ENCODE assay signal across 9 mouse cellular contexts in genomic region chr4:41708192-41708745, GRCm38 (mm10). TPM values are rescaled to one million over a fixed set of nuclear protein-coding genes. Genes with fewer than 3 reads are reported as not detected.
DNase-seq lines count a peak whose midpoint lies in the region; ATAC-seq lines count a peak whose summit lies in the region.
"Had no signal": no experiment of that assay in that cellular context is flagged by ENCODE, and none has a peak within 500 bp of the region (broad histone marks: within the 10 kb centered on the region; RNA-seq: fewer than 3 reads in every experiment).

No protein-coding gene starts in this region.

- peak; percentile 46 for DNase-seq in adrenal gland, postnatal 10 days
- no peak for DNase-seq in adrenal gland, adult 18-20 months (ENCODE audit: low spot score in 2 of 2)
- peak; percentile 83 for DNase-seq in layer of hippocampus, adult 9-10 months (ENCODE audit: low spot score)
- no peak for DNase-seq in layer of hippocampus, postnatal 36 days
- DNase-seq in c-Kit-positive CD71-positive TER-119-positive erythroid progenitor cells, embryonic 14.5 days (ENCODE audit: low spot score), result peak; percentile 49
- DNase-seq in kidney, postnatal 14 days, result peak; percentile 70
- no peak for DNase-seq in spleen, postnatal 14 days (ENCODE audit: low spot score in 2 of 2)

- peaks cover 27% of the 10 kb centered on the region for H3K4me1 ChIP-seq in stomach, embryonic 15.5 days

- no peaks in the 10 kb centered on the region for H3K36me3 ChIP-seq in stomach, embryonic 15.5 days

- ATAC-seq in stomach, embryonic 15.5 days (ENCODE audit: insufficient read depth, low FRiP score, low read depth), result no peak; the same call in 1 of the 2 replicates

- H3K27me3 ChIP-seq in stomach, embryonic 15.5 days (replicated peaks), result peaks cover 6% of the 10 kb centered on the region; the same call in 1 of the 2 replicates

- H3K9ac ChIP-seq in stomach, embryonic 15.5 days, result no peak overlapping the region
- H3K9ac ChIP-seq: midbrain, embryonic 12.5 days had no signal

- no peak overlapping the region for H3K4me3 ChIP-seq in stomach, embryonic 15.5 days (replicated peaks)
- H3K4me3 ChIP-seq: midbrain, embryonic 12.5 days had no signal

- no peaks in the 10 kb centered on the region for H3K9me3 ChIP-seq in stomach, embryonic 15.5 days
- H3K9me3 ChIP-seq: midbrain, embryonic 12.5 days had no signal

- H3K27ac ChIP-seq in stomach, embryonic 15.5 days, result no peak overlapping the region

- H3K4me2 ChIP-seq in stomach, embryonic 15.5 days, result peak overlapping the region; percentile 26; the same call in 1 of the 2 replicates
- H3K4me2 ChIP-seq: midbrain, embryonic 12.5 days had no signal

- 25% methylated on average over 8 of the region's 8 CpGs for WGBS in stomach, embryonic 15.5 days

RNA-seq across cellular contexts. Expression of gene Rpp25l, which starts 5.1 kb away (rescaled TPM):
- total RNA-seq in adrenal gland, postnatal 10 days (2021), result 10 to 100 TPM; 36.2 to 39.0 TPM
- total RNA-seq in adrenal gland, adult 18-20 months (2021), result 10 to 100 TPM; 34.3 to 37.0 TPM
- 10 to 100 TPM; 30.0 to 33.1 TPM for total RNA-seq in layer of hippocampus, postnatal 36 days (2021)
- 59.5 and 61.1 TPM in 2 replicates for polyA plus RNA-seq in stomach, embryonic 15.5 days (2015; fragmentation: Nextera tagmentation; extraction: Ambion mirVana)

RNA-seq across cellular contexts. Expression of gene Il11ra1, which starts 8.5 kb away (rescaled TPM):
- 10 to 100 TPM; 61.0 to 68.2 TPM for total RNA-seq in adrenal gland, postnatal 10 days (2021)
- total RNA-seq in adrenal gland, adult 18-20 months (2021), result 10 to 100 TPM; 83.8 to 95.0 TPM
- total RNA-seq in layer of hippocampus, postnatal 36 days (2021), result 10 to 100 TPM; 37.0 to 38.0 TPM
- polyA plus RNA-seq in stomach, embryonic 15.5 days (2015; fragmentation: Nextera tagmentation; extraction: Ambion mirVana), result 153 and 157 TPM in 2 replicates

RNA-seq across cellular contexts. Expression of gene Cntfr, which starts 11.4 kb away (rescaled TPM):
- total RNA-seq in adrenal gland, postnatal 10 days (2021), result 10 to 100 TPM; 53.0 to 67.0 TPM
- total RNA-seq in adrenal gland, adult 18-20 months (2021), result 10 to 100 TPM; 36.2 to 36.6 TPM
- total RNA-seq in layer of hippocampus, postnatal 36 days (2021), result 10 to 100 TPM; 90.8 to 97.6 TPM
- 8.3 and 11.8 TPM in 2 replicates for polyA plus RNA-seq in stomach, embryonic 15.5 days (2015; fragmentation: Nextera tagmentation; extraction: Ambion mirVana)

RNA-seq across cellular contexts. Expression of gene Dctn3, which starts 14.7 kb away (rescaled TPM):
- total RNA-seq in adrenal gland, postnatal 10 days (2021), result 100 to 1,000 TPM; 100 to 104 TPM
- total RNA-seq in adrenal gland, adult 18-20 months (2021), result 100 to 1,000 TPM; 115 to 123 TPM
- 100 to 1,000 TPM; 143 to 154 TPM for total RNA-seq in layer of hippocampus, postnatal 36 days (2021)
- 124 and 130 TPM in 2 replicates for polyA plus RNA-seq in stomach, embryonic 15.5 days (2015; fragmentation: Nextera tagmentation; extraction: Ambion mirVana)

RNA-seq across cellular contexts. Expression of gene Arid3c, which starts 22.7 kb away (rescaled TPM):
- total RNA-seq in adrenal gland, postnatal 10 days (2021), result not detected
- not detected for total RNA-seq in adrenal gland, adult 18-20 months (2021)
- total RNA-seq in layer of hippocampus, postnatal 36 days (2021), result not detected
- not detected in 2 replicates for polyA plus RNA-seq in stomach, embryonic 15.5 days (2015; fragmentation: Nextera tagmentation; extraction: Ambion mirVana)

Comparison
In these comparisons a context has a peak if more than half of its experiments do, and no peak if none do; other contexts are left out.
1. DNase-seq: peak in adrenal gland, postnatal 10 days (single experiment), layer of hippocampus, adult 9-10 months (single experiment), c-Kit-positive CD71-positive TER-119-positive erythroid progenitor cells, embryonic 14.5 days (single experiment) and kidney, postnatal 14 days (single experiment); none in adrenal gland, adult 18-20 months (0 of 2), layer of hippocampus, postnatal 36 days (0 of 2) and spleen, postnatal 14 days (0 of 2).